In genomic region chr5:134183880-134184808, GRCm38 (mm10) we compare ENCODE assay signal across 8 mouse cellular contexts. TPM values are rescaled to one million over a fixed set of nuclear protein-coding genes. Genes with fewer than 3 reads are reported as not detected.
DNase-seq lines count a peak whose midpoint lies in the region; ATAC-seq and TF ChIP-seq lines count a peak whose summit lies in the region.

Gene Gtf2ird2 (plus strand): TSS chr5:134184019.

- H3K9me3 ChIP-seq in erythroblast, embryonic 14.5 days (ENCODE audit: control insufficient read depth, low read length) = no peaks in the 10 kb centered on the region
- H3K9me3 ChIP-seq in heart, embryonic 12.5 days (replicated peaks) = no peaks in the 10 kb centered on the region
- H3K9me3 ChIP-seq in kidney, postnatal 0 days (replicated peaks; ENCODE audit: low read length) = no peaks in the 10 kb centered on the region
- H3K9me3 ChIP-seq in liver, embryonic 11.5 days (ENCODE audit: control insufficient read depth, low read length) = no peaks in the 10 kb centered on the region
- H3K9me3 ChIP-seq in stomach, embryonic 14.5 days (ENCODE audit: control insufficient read depth, low read depth, low read length) = no peaks in the 10 kb centered on the region

- peaks cover 9% of the 10 kb centered on the region for H3K79me3 ChIP-seq in C2C12 (ENCODE audit: low read depth)

- peak; percentile 42; the same call in 1 of the 2 replicates for TF ChIP-seq POLR2A in brain, embryonic 14.5 days (IDR thresholded peaks at IDR 0.05; ENCODE audit: borderline replicate concordance, extremely low read depth, insufficient read depth, insufficient read length, poor library complexity, severe bottlenecking)

- peak within 1 kb of the TSS; percentile 86 for H3ac ChIP-seq in C2C12 (ENCODE audit: control insufficient read depth, insufficient read length, low read depth)

- H3K4me3 ChIP-seq in C2C12 (ENCODE audit: insufficient read depth, poor library complexity, severe bottlenecking) = peak within 1 kb of the TSS; percentile 61
- peak within 1 kb of the TSS; percentile 84 for H3K4me3 ChIP-seq in erythroblast, embryonic 14.5 days (replicated peaks)
- H3K4me3 ChIP-seq in heart, embryonic 12.5 days = peak within 1 kb of the TSS; percentile 75
- peak within 1 kb of the TSS; percentile 74 for H3K4me3 ChIP-seq in kidney, postnatal 0 days (replicated peaks; ENCODE audit: low read depth, low read length)
- peak within 1 kb of the TSS; percentile 81 for H3K4me3 ChIP-seq in liver, embryonic 11.5 days (ENCODE audit: low read depth, low read length)
- H3K4me3 ChIP-seq in stomach, embryonic 14.5 days (ENCODE audit: low read depth, low read length) = peak within 1 kb of the TSS; percentile 64

- peak within 1 kb of the TSS; percentile 78 for H3K4me2 ChIP-seq in heart, embryonic 12.5 days
- peak within 1 kb of the TSS; percentile 71 for H3K4me2 ChIP-seq in kidney, postnatal 0 days (ENCODE audit: low read length)
- H3K4me2 ChIP-seq in liver, embryonic 11.5 days = peak within 1 kb of the TSS; percentile 91
- H3K4me2 ChIP-seq in stomach, embryonic 14.5 days (replicated peaks; ENCODE audit: low read depth, low read length) = peak within 1 kb of the TSS; percentile 86

- H3K9ac ChIP-seq in heart, embryonic 12.5 days = peak within 1 kb of the TSS; percentile 87
- peak within 1 kb of the TSS; percentile 92 for H3K9ac ChIP-seq in kidney, postnatal 0 days (ENCODE audit: low read depth, low read length)
- peak within 1 kb of the TSS; percentile 95 for H3K9ac ChIP-seq in liver, embryonic 11.5 days (ENCODE audit: low read depth, low read length)
- H3K9ac ChIP-seq in stomach, embryonic 14.5 days (replicated peaks; ENCODE audit: low read depth, low read length) = peak within 1 kb of the TSS; percentile 89

- peak; percentile 99 for DNase-seq in brain, embryonic 14.5 days (ENCODE audit: low read depth)
- DNase-seq in kidney, postnatal 0 days (ENCODE audit: low spot score) = peak; percentile 98
- peak; percentile 98 for DNase-seq in liver, embryonic 11.5 days (ENCODE audit: low spot score)
- peak; percentile 99 for DNase-seq in naive thymus-derived CD4-positive, alpha-beta T cell, adult 2 months (ENCODE audit: low read depth)

- H3K27me3 ChIP-seq in C2C12 (ENCODE audit: control insufficient read depth, insufficient read depth, insufficient read length) = no peaks in the 10 kb centered on the region
- H3K27me3 ChIP-seq in erythroblast, embryonic 14.5 days (ENCODE audit: control insufficient read depth) = no peaks in the 10 kb centered on the region
- no peaks in the 10 kb centered on the region for H3K27me3 ChIP-seq in heart, embryonic 12.5 days (replicated peaks)
- H3K27me3 ChIP-seq in kidney, postnatal 0 days (ENCODE audit: insufficient read depth, low read length) = no peaks in the 10 kb centered on the region
- no peaks in the 10 kb centered on the region for H3K27me3 ChIP-seq in liver, embryonic 11.5 days (replicated peaks; ENCODE audit: control insufficient read depth, insufficient read depth, low read length)
- no peaks in the 10 kb centered on the region for H3K27me3 ChIP-seq in stomach, embryonic 14.5 days (ENCODE audit: control insufficient read depth, insufficient read depth, low read length)

- peaks cover 32% of the 10 kb centered on the region for H3K4me1 ChIP-seq in erythroblast, embryonic 14.5 days (ENCODE audit: control insufficient read depth)
- peaks cover 12% of the 10 kb centered on the region for H3K4me1 ChIP-seq in heart, embryonic 12.5 days (replicated peaks)
- peaks cover 18% of the 10 kb centered on the region for H3K4me1 ChIP-seq in kidney, postnatal 0 days (replicated peaks; ENCODE audit: insufficient read depth, low read length)
- H3K4me1 ChIP-seq in liver, embryonic 11.5 days (replicated peaks; ENCODE audit: control insufficient read depth, insufficient read depth, low read length) = peaks cover 10% of the 10 kb centered on the region
- peaks cover 13% of the 10 kb centered on the region for H3K4me1 ChIP-seq in stomach, embryonic 14.5 days (ENCODE audit: control insufficient read depth, insufficient read depth, low read length)

- WGBS in heart, embryonic 12.5 days = under 1% methylated on average over 92 of the region's 92 CpGs
- under 1% methylated on average over 92 of the region's 92 CpGs for WGBS in kidney, postnatal 0 days
- under 1% methylated on average over 92 of the region's 92 CpGs for WGBS in liver, embryonic 11.5 days
- WGBS in stomach, embryonic 14.5 days = under 1% methylated on average over 92 of the region's 92 CpGs

- ATAC-seq in heart, embryonic 12.5 days (ENCODE audit: insufficient number of reproducible peaks, low FRiP score) = peak; percentile 98
- peak; percentile 93 for ATAC-seq in kidney, postnatal 0 days (replicated peaks; ENCODE audit: low FRiP score, low read depth)
- peak; percentile 92 for ATAC-seq in liver, embryonic 11.5 days (replicated peaks; ENCODE audit: low FRiP score)
- ATAC-seq in stomach, embryonic 14.5 days (ENCODE audit: insufficient number of reproducible peaks, insufficient read depth, low FRiP score, low read depth) = peak; percentile 95

- TF ChIP-seq CTCF in C2C12 (IDR thresholded peaks at IDR 0.05; ENCODE audit: control insufficient read depth, insufficient read depth, insufficient read length) = no peak
- TF ChIP-seq CTCF in brain, embryonic 14.5 days (IDR thresholded peaks at IDR 0.05; ENCODE audit: borderline replicate concordance, extremely low read depth, insufficient read depth, insufficient read length) = no peak
- TF ChIP-seq CTCF in kidney, postnatal 0 days (IDR thresholded peaks at IDR 0.05; ENCODE audit: low read depth) = no peak; the same call in 1 of the 2 replicates

- peak within 1 kb of the TSS; percentile 87 for H3K27ac ChIP-seq in heart, embryonic 12.5 days (ENCODE audit: poor library complexity, severe bottlenecking)
- H3K27ac ChIP-seq in kidney, postnatal 0 days = peak within 1 kb of the TSS; percentile 96
- peak within 1 kb of the TSS; percentile 97 for H3K27ac ChIP-seq in liver, embryonic 11.5 days (ENCODE audit: low read depth, low read length)
- H3K27ac ChIP-seq in stomach, embryonic 14.5 days (ENCODE audit: low read length) = peak within 1 kb of the TSS; percentile 95

- H3K79me2 ChIP-seq in C2C12 (ENCODE audit: control insufficient read depth, insufficient read depth) = peaks cover 16% of the 10 kb centered on the region

- H3K36me3 ChIP-seq in C2C12 (ENCODE audit: control insufficient read depth, insufficient read depth) = no peaks in the 10 kb centered on the region
- no peaks in the 10 kb centered on the region for H3K36me3 ChIP-seq in erythroblast, embryonic 14.5 days (ENCODE audit: control insufficient read depth)
- H3K36me3 ChIP-seq in heart, embryonic 12.5 days = no peaks in the 10 kb centered on the region
- H3K36me3 ChIP-seq in kidney, postnatal 0 days (ENCODE audit: insufficient read depth, low read length) = no peaks in the 10 kb centered on the region
- H3K36me3 ChIP-seq in liver, embryonic 11.5 days (ENCODE audit: control insufficient read depth, insufficient read depth, low read length) = no peaks in the 10 kb centered on the region
- H3K36me3 ChIP-seq in stomach, embryonic 14.5 days (ENCODE audit: control insufficient read depth, insufficient read depth, low read length) = no peaks in the 10 kb centered on the region

TF ChIP-seq in C2C12, 6 proteins besides CTCF, POLR2A, EP300 and RAD21:
- TF ChIP-seq MYOG (IDR thresholded peaks at IDR 0.05; ENCODE audit: control insufficient read depth, extremely low read depth, insufficient read length) (no peak), FOSL1 (IDR thresholded peaks at IDR 0.05; ENCODE audit: insufficient read depth, low read length, poor library complexity, severe bottlenecking) (no peak), USF1 (IDR thresholded peaks at IDR 0.05; ENCODE audit: low read depth) (peak; percentile 85), MAX (IDR thresholded peaks at IDR 0.05) (peak; percentile 99), CEBPB (IDR thresholded peaks at IDR 0.05; ENCODE audit: low read depth) (no peak), MYOD1 (IDR thresholded peaks at IDR 0.05; ENCODE audit: control insufficient read depth, insufficient read length, low read depth) (no peak)

RNA-seq across cellular contexts. Expression of gene Gtf2ird2, which starts in this region (rescaled TPM):
- 4.2 TPM for polyA plus RNA-seq in C2C12 (2012; fragmentation: generic; extraction: Trizol)
- polyA plus RNA-seq in brain, embryonic 14.5 days (2012; rRNA removed) = 17.9 and 22.1 TPM in 2 replicates
- polyA plus RNA-seq in erythroblast, embryonic 14.5 days (2012) = 0.37 and 0.41 TPM in 2 replicates
- 6.5 and 6.9 TPM in 2 replicates for polyA plus RNA-seq in heart, embryonic 12.5 days (2016; fragmentation: Nextera tagmentation; extraction: Ambion mirVana)
- polyA plus RNA-seq in kidney, postnatal 0 days (2015; fragmentation: Nextera tagmentation; extraction: Ambion mirVana) = 6.1 and 6.9 TPM in 2 replicates
- 5.1 and 5.9 TPM in 2 replicates for polyA plus RNA-seq in liver, embryonic 11.5 days (2014; fragmentation: Nextera tagmentation; extraction: Ambion mirVana)
- 8.5 and 10.1 TPM in 2 replicates for polyA plus RNA-seq in stomach, embryonic 14.5 days (2014; fragmentation: Nextera tagmentation; extraction: Ambion mirVana)

Comparison
In these comparisons a context has a peak if more than half of its experiments do, and no peak if none do; other contexts are left out.
1. Peak in every context shown above with its lines: DNase-seq, ATAC-seq, H3K4me3 ChIP-seq and H3K27ac ChIP-seq.